Mouse (Mus musculus) megakaryocyte, embryonic 14.5 days (primary cell): ENCODE results near the gene Idh2.

Experiments
- FLI1 ChIP-seq: IDR thresholded peaks from 2 replicates; pipeline ENCODE4 v1.6.1; 2012; ENCODE audit warnings: low read length, inconsistent platforms, mixed read lengths
- GATA1 ChIP-seq: IDR thresholded peaks from 3 replicates; pipeline ENCODE4 v1.6.1; 2012; ENCODE audit warnings: mixed read lengths, low read length, inconsistent platforms, borderline replicate concordance

- no peak for TF ChIP-seq GATA1
- no peak for TF ChIP-seq FLI1
Measured at GRCm38 (mm10) chr7:80057781-80058180, 57.4 kb downstream of the Idh2 start.
